Mouse (Mus musculus): ENCODE results near the gene Tomm22. TPM values are rescaled to one million over a fixed set of nuclear protein-coding genes. Genes with fewer than 3 reads are reported as not detected.

Gene Tomm22
- polyA plus RNA-seq, 2 experiments: 112 to 217 TPM

- no peaks in the 10 kb centered on the region for H3K27me3 ChIP-seq (ENCODE audit: control insufficient read depth, insufficient read depth, low read length)
- TF ChIP-seq POLR2A (IDR thresholded peaks at IDR 0.05; ENCODE audit: borderline replicate concordance, extremely low read depth, insufficient read depth, insufficient read length): no peak
- no peak for ATAC-seq (ENCODE audit: low FRiP score, low read depth)
- no peaks in the 10 kb centered on the region for H3K4me1 ChIP-seq (ENCODE audit: control insufficient read depth, insufficient read depth, low read length)
- peaks cover 83% of the 10 kb centered on the region for H3K36me3 ChIP-seq (ENCODE audit: control insufficient read depth, insufficient read depth, low read length)
- 81% methylated on average over 4 of the region's 4 CpGs for whole genome bisulfite sequencing
- no peak for DNase-seq (ENCODE audit: low spot score)
- no peak overlapping the region for H3K4me2 ChIP-seq (replicated peaks; ENCODE audit: low read depth, low read length, severe bottlenecking)
- H3K4me3 ChIP-seq (replicated peaks; ENCODE audit: low read length): no peak overlapping the region
- no peak overlapping the region for H3K9ac ChIP-seq (ENCODE audit: low read depth, low read length, severe bottlenecking)
- no peaks in the 10 kb centered on the region for H3K9me3 ChIP-seq (ENCODE audit: control insufficient read depth, low read length)
- H3K27ac ChIP-seq (replicated peaks; ENCODE audit: low read depth, low read length): no peak overlapping the region
Observed at GRCm38 (mm10) chr15:79720796-79721195, 50.1 kb downstream of the Tomm22 start.

Other genes with a start within 250 kb of the Tomm22 start
- 184 and 214 TPM in 2 replicates for gene Csnk1e, start 215.3 kb upstream of the Tomm22 start, polyA plus RNA-seq (2012; rRNA removed)
- gene Csnk1e, start 215.3 kb upstream of the Tomm22 start, polyA plus RNA-seq (2014; fragmentation: Nextera tagmentation; extraction: Ambion mirVana): 83.8 and 98.0 TPM in 2 replicates
- 0.36 and 0.43 TPM in 2 replicates for gene Kcnj4, start 165.6 kb upstream of the Tomm22 start, polyA plus RNA-seq (2012; rRNA removed)
- 0.08 TPM in 1 of 2 replicates, not detected in the other for gene Kcnj4, start 165.6 kb upstream of the Tomm22 start, polyA plus RNA-seq (2014; fragmentation: Nextera tagmentation; extraction: Ambion mirVana)
- 143 and 171 TPM in 2 replicates for gene Kdelr3, start 154.4 kb upstream of the Tomm22 start, polyA plus RNA-seq (2012; rRNA removed)
- gene Kdelr3, start 154.4 kb upstream of the Tomm22 start, polyA plus RNA-seq (2014; fragmentation: Nextera tagmentation; extraction: Ambion mirVana): 137 and 158 TPM in 2 replicates
- 724 and 821 TPM in 2 replicates for gene Ddx17, start 124.1 kb upstream of the Tomm22 start, polyA plus RNA-seq (2012; rRNA removed)
- gene Ddx17, start 124.1 kb upstream of the Tomm22 start, polyA plus RNA-seq (2014; fragmentation: Nextera tagmentation; extraction: Ambion mirVana): 92.6 and 98.0 TPM in 2 replicates
- gene Dmc1, start 65.8 kb upstream of the Tomm22 start, polyA plus RNA-seq (2012; rRNA removed): 13.1 and 13.6 TPM in 2 replicates
- gene Dmc1, start 65.8 kb upstream of the Tomm22 start, polyA plus RNA-seq (2014; fragmentation: Nextera tagmentation; extraction: Ambion mirVana): 2.6 TPM in 2 replicates
- gene Fam227a, start 11.9 kb upstream of the Tomm22 start, polyA plus RNA-seq (2012; rRNA removed): 7.5 and 7.9 TPM in 2 replicates
- gene Fam227a, start 11.9 kb upstream of the Tomm22 start, polyA plus RNA-seq (2014; fragmentation: Nextera tagmentation; extraction: Ambion mirVana): 1.3 and 2.0 TPM in 2 replicates
- gene Cby1, start 11.7 kb upstream of the Tomm22 start, polyA plus RNA-seq (2012; rRNA removed): 17.9 and 21.6 TPM in 2 replicates
- gene Cby1, start 11.7 kb upstream of the Tomm22 start, polyA plus RNA-seq (2014; fragmentation: Nextera tagmentation; extraction: Ambion mirVana): 44.9 and 49.6 TPM in 2 replicates
- 38.7 and 44.6 TPM in 2 replicates for gene Josd1, start 17.1 kb downstream of the Tomm22 start, polyA plus RNA-seq (2012; rRNA removed)
- gene Josd1, start 17.1 kb downstream of the Tomm22 start, polyA plus RNA-seq (2014; fragmentation: Nextera tagmentation; extraction: Ambion mirVana): 21.1 and 23.3 TPM in 2 replicates
- 39.6 and 43.9 TPM in 2 replicates for gene Gtpbp1, start 20.0 kb downstream of the Tomm22 start, polyA plus RNA-seq (2012; rRNA removed)
- 32.6 and 36.8 TPM in 2 replicates for gene Gtpbp1, start 20.0 kb downstream of the Tomm22 start, polyA plus RNA-seq (2014; fragmentation: Nextera tagmentation; extraction: Ambion mirVana)
- 37.9 and 46.8 TPM in 2 replicates for gene Sun2, start 71.7 kb downstream of the Tomm22 start, polyA plus RNA-seq (2012; rRNA removed)
- 6.9 and 8.0 TPM in 2 replicates for gene Sun2, start 71.7 kb downstream of the Tomm22 start, polyA plus RNA-seq (2014; fragmentation: Nextera tagmentation; extraction: Ambion mirVana)
- gene Dnal4, start 107.0 kb downstream of the Tomm22 start, polyA plus RNA-seq (2012; rRNA removed): 70.2 and 88.9 TPM in 2 replicates
- gene Dnal4, start 107.0 kb downstream of the Tomm22 start, polyA plus RNA-seq (2014; fragmentation: Nextera tagmentation; extraction: Ambion mirVana): 60.9 and 68.2 TPM in 2 replicates
- gene Nptxr, start 133.9 kb downstream of the Tomm22 start, polyA plus RNA-seq (2012; rRNA removed): 9.3 and 11.3 TPM in 2 replicates
- gene Nptxr, start 133.9 kb downstream of the Tomm22 start, polyA plus RNA-seq (2014; fragmentation: Nextera tagmentation; extraction: Ambion mirVana): 2.6 and 4.7 TPM in 2 replicates
- 1.7 TPM in 1 of 2 replicates, not detected in the other for gene Npcd, start 163.4 kb downstream of the Tomm22 start, polyA plus RNA-seq (2012; rRNA removed)
- 0.50 and 0.99 TPM in 2 replicates for gene Npcd, start 163.4 kb downstream of the Tomm22 start, polyA plus RNA-seq (2014; fragmentation: Nextera tagmentation; extraction: Ambion mirVana)
- 83.4 and 95.0 TPM in 2 replicates for gene Cbx6, start 163.8 kb downstream of the Tomm22 start, polyA plus RNA-seq (2012; rRNA removed)
- gene Cbx6, start 163.8 kb downstream of the Tomm22 start, polyA plus RNA-seq (2014; fragmentation: Nextera tagmentation; extraction: Ambion mirVana): 49.1 and 49.9 TPM in 2 replicates
- 16.0 and 18.0 TPM in 2 replicates for gene Apobec3, start 220.8 kb downstream of the Tomm22 start, polyA plus RNA-seq (2012; rRNA removed)
- 12.0 and 13.2 TPM in 2 replicates for gene Apobec3, start 220.8 kb downstream of the Tomm22 start, polyA plus RNA-seq (2014; fragmentation: Nextera tagmentation; extraction: Ambion mirVana)